Mouse (Mus musculus): Measurements from ENCODE around the gene Apmap.

The Apmap gene

GRCm38 (mm10) chr2:150608087-150608799 is at the start of gene Apmap:
Apmap (minus strand) TSS chr2:150608567.
- peak; percentile 96 for DNase-seq (ENCODE audit: low spot score in 2 of 2)

GRCm38 (mm10) chr2:150656975-150657768 is 48.8 kb upstream of the Apmap start:
- no peak for DNase-seq (ENCODE audit: low spot score in 2 of 2)

GRCm38 (mm10) chr2:150656112-150656511 is 47.7 kb upstream of the Apmap start:
- no peak for DNase-seq (ENCODE audit: low spot score in 2 of 2)

GRCm38 (mm10) chr2:150655290-150655689 is 46.9 kb upstream of the Apmap start:
- DNase-seq (ENCODE audit: low spot score in 2 of 2): no peak

- DNase-seq (ENCODE audit: low spot score in 2 of 2): no peak
Observed at GRCm38 (mm10) chr2:150654814-150655213, 46.4 kb upstream of the Apmap start.

- no peak for DNase-seq (ENCODE audit: low spot score in 2 of 2)
Observed at GRCm38 (mm10) chr2:150651366-150651765, 43.0 kb upstream of the Apmap start.

- DNase-seq (ENCODE audit: low spot score in 2 of 2): no peak
Observed at GRCm38 (mm10) chr2:150650511-150651074, 42.2 kb upstream of the Apmap start.

GRCm38 (mm10) chr2:150648300-150648895 is 40.0 kb upstream of the Apmap start:
- no peak for DNase-seq (ENCODE audit: low spot score in 2 of 2)

GRCm38 (mm10) chr2:150647681-150648299 is 39.4 kb upstream of the Apmap start:
- DNase-seq (ENCODE audit: low spot score in 2 of 2): no peak

GRCm38 (mm10) chr2:150646411-150647121 is 38.2 kb upstream of the Apmap start:
- DNase-seq (ENCODE audit: low spot score in 2 of 2): no peak

GRCm38 (mm10) chr2:150645225-150645624 is 36.9 kb upstream of the Apmap start:
- DNase-seq (ENCODE audit: low spot score in 2 of 2): no peak

GRCm38 (mm10) chr2:150643726-150644415 is 35.5 kb upstream of the Apmap start:
- peak; percentile 65 to 69 for DNase-seq (ENCODE audit: low spot score in 2 of 2)

- no peak for DNase-seq (ENCODE audit: low spot score in 2 of 2)
Observed at GRCm38 (mm10) chr2:150643166-150643565, 34.8 kb upstream of the Apmap start.

GRCm38 (mm10) chr2:150638370-150638733 is 30.0 kb upstream of the Apmap start:
- DNase-seq (ENCODE audit: low spot score in 2 of 2): no peak

GRCm38 (mm10) chr2:150637702-150638369 is 29.5 kb upstream of the Apmap start:
- DNase-seq (ENCODE audit: low spot score in 2 of 2): no peak

GRCm38 (mm10) chr2:150635877-150636446 is 27.6 kb upstream of the Apmap start:
- DNase-seq (ENCODE audit: low spot score in 2 of 2): no peak

- DNase-seq (ENCODE audit: low spot score in 2 of 2): no peak
Observed at GRCm38 (mm10) chr2:150629255-150629654, 20.9 kb upstream of the Apmap start.

GRCm38 (mm10) chr2:150627140-150627539 is 18.8 kb upstream of the Apmap start:
- DNase-seq (ENCODE audit: low spot score in 2 of 2): no peak

GRCm38 (mm10) chr2:150624926-150625325 is 16.6 kb upstream of the Apmap start:
- no peak for DNase-seq (ENCODE audit: low spot score in 2 of 2)

GRCm38 (mm10) chr2:150623957-150624356 is 15.6 kb upstream of the Apmap start:
- DNase-seq (ENCODE audit: low spot score in 2 of 2): no peak
